Mouse (Mus musculus) kidney, adult 8-10 months (tissue): ENCODE data around the gene Car5b.

Experiments used
- DNase-seq, 2 experiments: peaks; one replicate each; pipeline ENCODE4 v3.0.0; 2022

Car5b gene

GRCm38 (mm10) chrX:164027607-164028289 lies at the start of gene Car5b:
TSS of gene Car5b (minus strand) at chrX:164027997.
- DNase-seq, result peak; percentile 97

- peak; percentile 93 to 94 for DNase-seq
Observed at GRCm38 (mm10) chrX:164076040-164076775, 48.4 kb upstream of the Car5b start, which contains the start of gene Siah1b. TSS of gene Siah1b (minus strand) at chrX:164076493.

- peak; percentile 21 to 53 for DNase-seq
Observed at GRCm38 (mm10) chrX:164068968-164069367, 41.2 kb upstream of the Car5b start.

GRCm38 (mm10) chrX:164066185-164066584 lies 38.4 kb upstream of the Car5b start:
- peak; percentile 54 to 60 for DNase-seq

GRCm38 (mm10) chrX:164059070-164059469 lies 31.3 kb upstream of the Car5b start:
- no peak for DNase-seq

- no peak for DNase-seq
Observed at GRCm38 (mm10) chrX:164058523-164058922, 30.7 kb upstream of the Car5b start.

GRCm38 (mm10) chrX:164055726-164056125 lies 27.9 kb upstream of the Car5b start:
- DNase-seq, result no peak

GRCm38 (mm10) chrX:164046736-164047135 lies 18.9 kb upstream of the Car5b start:
- DNase-seq, result no peak

- DNase-seq, result no peak
Observed at GRCm38 (mm10) chrX:164042069-164042468, 14.3 kb upstream of the Car5b start.

GRCm38 (mm10) chrX:164038882-164039281 lies 11.1 kb upstream of the Car5b start:
- no peak for DNase-seq

GRCm38 (mm10) chrX:164035931-164036330 lies 8.1 kb upstream of the Car5b start:
- peak; percentile 34 to 41 for DNase-seq

- DNase-seq, result peak in 1 of 2 experiments; percentile 45
Observed at GRCm38 (mm10) chrX:164035401-164035800, 7.6 kb upstream of the Car5b start.

GRCm38 (mm10) chrX:164032526-164032925 lies 4.7 kb upstream of the Car5b start:
- peak in 1 of 2 experiments; percentile 63 for DNase-seq

- DNase-seq, result no peak
Observed at GRCm38 (mm10) chrX:164015636-164016035, 12.2 kb downstream of the Car5b start.

GRCm38 (mm10) chrX:164014956-164015355 lies 12.8 kb downstream of the Car5b start:
- no peak for DNase-seq

- DNase-seq, result no peak
Observed at GRCm38 (mm10) chrX:164013318-164013717, 14.5 kb downstream of the Car5b start.

- no peak for DNase-seq
Observed at GRCm38 (mm10) chrX:164004809-164005208, 23.0 kb downstream of the Car5b start.

- no peak for DNase-seq
Observed at GRCm38 (mm10) chrX:163999848-164000247, 27.9 kb downstream of the Car5b start.

GRCm38 (mm10) chrX:163996754-163997153 lies 31.0 kb downstream of the Car5b start:
- no peak for DNase-seq

- no peak for DNase-seq
Observed at GRCm38 (mm10) chrX:163987718-163988374, 40.0 kb downstream of the Car5b start.

GRCm38 (mm10) chrX:163982129-163982528 lies 45.7 kb downstream of the Car5b start:
- DNase-seq, result no peak

GRCm38 (mm10) chrX:163981500-163981899 lies 46.3 kb downstream of the Car5b start:
- DNase-seq, result no peak

GRCm38 (mm10) chrX:163981092-163981491 lies 46.7 kb downstream of the Car5b start:
- no peak for DNase-seq

- peak; percentile 87 to 90 for DNase-seq
Observed at GRCm38 (mm10) chrX:163958467-163958875, 69.3 kb downstream of the Car5b start, which contains the start of gene Zrsr2. TSS of gene Zrsr2 (minus strand) at chrX:163958661.
